Mouse (Mus musculus): ENCODE measurements around the gene Vps13c. TPM values are rescaled to one million over a fixed set of nuclear protein-coding genes. Genes with fewer than 3 reads are reported as not detected.

The Vps13c gene
- polyA plus RNA-seq, 1 experiment = 64.3 TPM

GRCm38 (mm10) chr9:68020776-68021365 lies 180.7 kb downstream of the Vps13c start:
- Histone ChIP-seq H3K4me1 (ENCODE audit: control insufficient read depth, insufficient read depth, low read length) (peaks cover 6% of the 10 kb centered on the region; the same call in 1 of the 2 replicates), H3K4me3 (ENCODE audit: insufficient read depth, low read depth, low read length) (no peak overlapping the region), H3K27ac (ENCODE audit: insufficient read depth, low read depth, low read length) (no peak overlapping the region)
- WGBS = 89% methylated on average over 8 of the region's 8 CpGs
- TF ChIP-seq CTCF (IDR thresholded peaks at IDR 0.05; ENCODE audit: insufficient read depth, low read depth, low read length) = no peak
- no peak for TF ChIP-seq POLR2A (IDR thresholded peaks at IDR 0.05; ENCODE audit: insufficient read depth, low read depth, low read length)

GRCm38 (mm10) chr9:68022311-68023043 lies 182.3 kb downstream of the Vps13c start:
- TF ChIP-seq POLR2A (IDR thresholded peaks at IDR 0.05; ENCODE audit: insufficient read depth, low read depth, low read length) (no peak), CTCF (IDR thresholded peaks at IDR 0.05; ENCODE audit: insufficient read depth, low read depth, low read length) (no peak)
- Histone ChIP-seq H3K4me1 (ENCODE audit: control insufficient read depth, insufficient read depth, low read length) (peaks cover 6% of the 10 kb centered on the region; the same call in 1 of the 2 replicates), H3K4me3 (ENCODE audit: insufficient read depth, low read depth, low read length) (no peak overlapping the region), H3K27ac (ENCODE audit: insufficient read depth, low read depth, low read length) (no peak overlapping the region)
- WGBS = 91% methylated on average over 9 of the region's 9 CpGs

GRCm38 (mm10) chr9:68028631-68029030 lies 188.4 kb downstream of the Vps13c start:
- Histone ChIP-seq H3K4me3 (ENCODE audit: insufficient read depth, low read depth, low read length) (no peak overlapping the region), H3K27ac (ENCODE audit: insufficient read depth, low read depth, low read length) (no peak overlapping the region), H3K4me1 (ENCODE audit: control insufficient read depth, insufficient read depth, low read length) (no peaks in the 10 kb centered on the region)
- WGBS = 47% methylated on average over 4 of the region's 4 CpGs
- no peak for TF ChIP-seq CTCF (IDR thresholded peaks at IDR 0.05; ENCODE audit: insufficient read depth, low read depth, low read length)
- no peak for TF ChIP-seq POLR2A (IDR thresholded peaks at IDR 0.05; ENCODE audit: insufficient read depth, low read depth, low read length)

GRCm38 (mm10) chr9:68033771-68034170 lies 193.6 kb downstream of the Vps13c start:
- Histone ChIP-seq H3K4me1 (ENCODE audit: control insufficient read depth, insufficient read depth, low read length) (no peaks in the 10 kb centered on the region), H3K4me3 (ENCODE audit: insufficient read depth, low read depth, low read length) (no peak overlapping the region), H3K27ac (ENCODE audit: insufficient read depth, low read depth, low read length) (no peak overlapping the region)
- TF ChIP-seq POLR2A (IDR thresholded peaks at IDR 0.05; ENCODE audit: insufficient read depth, low read depth, low read length) (no peak), CTCF (IDR thresholded peaks at IDR 0.05; ENCODE audit: insufficient read depth, low read depth, low read length) (no peak)
- 69% methylated on average over 5 of the region's 5 CpGs for WGBS

Other genes with a start within 250 kb of the Vps13c start
- gene C2cd4b, start 81.0 kb upstream of the Vps13c start, polyA plus RNA-seq (2012; ENCODE audit: insufficient read depth, insufficient read length, low replicate concordance, missing spikeins) = not detected in 2 replicates
- gene C2cd4a, start 8.1 kb upstream of the Vps13c start, polyA plus RNA-seq (2012; ENCODE audit: insufficient read depth, insufficient read length, low replicate concordance, missing spikeins) = not detected in 2 replicates